Mouse (Mus musculus) thymus, postnatal 14 days (tissue): ENCODE data around the gene Tcf7l1.

Experiments used
- DNase-seq: peaks from one replicate; pipeline ENCODE4 v3.0.0; 2021

The Tcf7l1 gene

DNA sequence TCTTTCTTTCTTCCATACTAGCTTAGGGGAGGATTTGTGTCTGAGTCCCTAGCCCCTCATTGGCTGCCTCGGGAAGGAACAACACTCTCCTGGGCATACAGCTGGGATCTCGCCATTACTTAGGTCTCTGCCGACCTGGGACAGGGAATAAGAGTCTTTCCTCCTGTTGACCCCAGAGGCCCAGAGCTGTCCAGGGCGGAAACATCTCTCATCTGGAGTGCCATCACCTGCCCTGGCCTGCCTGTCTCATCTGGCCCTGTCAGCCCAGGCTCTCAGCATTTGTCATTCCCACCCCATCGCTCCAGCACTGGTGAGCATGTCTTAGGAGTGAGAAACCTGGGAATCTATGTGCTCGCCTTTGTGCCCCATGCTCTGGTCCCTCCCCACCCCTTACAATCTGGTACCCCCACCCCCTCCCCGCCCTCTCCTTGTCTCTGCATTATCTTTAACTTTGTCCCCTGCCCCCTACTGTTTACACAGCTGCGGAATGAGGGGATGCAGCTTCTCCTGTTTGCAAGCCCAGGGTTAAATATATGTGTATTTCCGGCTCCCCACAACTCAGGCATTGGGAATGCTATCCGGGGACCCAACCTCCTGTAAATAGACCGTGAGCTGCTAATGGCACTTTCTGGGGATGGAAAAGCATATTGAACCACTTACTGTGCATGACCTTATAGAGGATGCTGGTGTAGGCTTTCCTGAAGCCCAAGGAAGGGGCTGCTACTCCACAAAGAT lies 92.3 kb downstream of the Tcf7l1 start:
- no peak for DNase-seq

DNA sequence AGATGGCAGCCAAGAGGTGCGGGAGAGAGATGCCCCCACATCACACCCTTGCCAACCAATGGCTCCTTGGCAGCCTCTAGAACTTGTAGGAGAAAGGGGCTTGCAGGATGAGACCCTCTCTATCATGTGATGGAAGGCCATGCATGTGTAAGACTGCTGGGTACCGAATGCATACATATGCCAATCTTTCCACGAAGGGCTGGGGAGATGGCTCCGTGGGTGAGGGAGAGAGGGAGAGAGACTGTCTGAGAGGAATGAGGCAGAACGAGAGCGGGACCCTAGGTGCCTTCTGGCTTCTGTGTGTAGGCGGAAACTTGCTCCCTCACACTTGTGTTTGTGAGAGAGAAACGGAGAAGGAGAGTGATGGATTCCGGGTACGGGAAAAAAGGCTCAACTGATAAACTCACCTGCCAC lies 94.3 kb downstream of the Tcf7l1 start:
- DNase-seq = no peak

DNA sequence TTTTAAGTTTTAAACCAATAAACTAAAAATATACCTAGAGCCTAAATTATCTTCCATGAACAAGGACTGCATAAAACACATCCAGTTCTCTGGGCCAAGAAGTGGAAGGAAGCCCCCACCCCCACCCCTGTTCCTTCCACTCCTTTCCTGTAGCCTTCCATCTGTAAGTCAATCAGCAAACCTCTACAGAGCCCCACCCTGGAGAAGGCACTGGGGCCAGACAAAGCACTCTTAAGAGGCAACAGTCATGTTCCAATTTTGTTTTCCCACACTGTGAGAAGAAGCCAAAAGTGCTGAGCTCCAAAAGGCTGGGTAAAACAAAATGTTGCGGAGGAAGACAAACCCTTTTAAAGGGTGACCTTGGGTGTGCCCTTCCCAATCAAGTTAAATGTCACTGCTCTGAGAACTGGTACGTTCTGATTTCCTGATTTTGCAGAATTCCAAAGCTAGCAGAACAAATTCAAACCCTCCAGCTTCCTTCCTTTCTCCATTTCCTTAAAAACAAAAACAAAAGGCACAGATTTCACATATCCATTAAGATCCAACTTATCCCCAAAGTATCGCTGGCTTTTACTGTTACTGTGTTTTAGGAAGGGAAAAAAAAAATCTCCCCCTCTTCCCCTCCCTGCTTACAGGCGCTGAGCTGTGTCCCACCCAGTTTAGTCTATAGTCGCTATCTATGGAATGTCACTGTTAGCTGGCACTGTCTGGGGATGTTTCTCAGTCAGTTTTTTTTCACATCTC lies 94.8 kb downstream of the Tcf7l1 start:
- DNase-seq = no peak

DNA sequence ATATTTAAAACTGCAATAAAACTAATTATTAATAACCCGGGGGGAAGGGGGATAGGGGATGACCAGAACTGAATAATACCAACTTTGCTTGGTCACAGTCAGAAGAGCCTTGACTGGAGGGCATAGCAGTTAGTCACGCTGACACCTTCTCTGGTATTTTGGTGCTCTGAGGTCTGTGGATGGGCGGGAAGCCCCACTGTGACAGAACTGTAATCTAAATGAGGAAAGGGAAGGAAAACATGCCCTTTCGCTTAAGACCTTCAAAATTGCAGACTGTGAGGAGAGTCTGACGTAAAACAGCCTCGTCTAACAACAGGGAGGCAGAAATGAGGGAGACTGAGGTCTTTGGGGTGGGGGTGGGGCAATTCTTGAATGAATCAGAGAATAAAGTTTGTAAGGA lies 96.6 kb downstream of the Tcf7l1 start:
- DNase-seq = no peak

DNA sequence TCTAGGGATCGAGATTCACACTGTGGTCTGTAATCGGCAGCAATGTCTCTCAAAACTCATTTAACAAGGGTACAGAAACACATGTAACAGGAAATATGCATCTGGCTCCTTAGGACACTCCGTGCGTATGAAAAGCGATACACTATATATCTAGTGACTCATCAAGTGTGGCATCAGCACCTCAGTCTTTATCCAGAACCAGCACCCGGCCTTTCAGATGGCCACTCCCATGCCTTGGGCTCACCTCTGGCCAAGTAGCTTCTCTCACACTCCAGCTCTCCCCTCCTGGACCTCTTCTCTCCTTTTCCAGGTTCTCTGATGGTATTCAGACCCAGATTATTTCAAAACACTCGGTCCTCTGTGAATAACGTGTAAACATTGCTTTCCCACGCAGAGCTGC lies 97.5 kb downstream of the Tcf7l1 start:
- no peak for DNase-seq

DNA sequence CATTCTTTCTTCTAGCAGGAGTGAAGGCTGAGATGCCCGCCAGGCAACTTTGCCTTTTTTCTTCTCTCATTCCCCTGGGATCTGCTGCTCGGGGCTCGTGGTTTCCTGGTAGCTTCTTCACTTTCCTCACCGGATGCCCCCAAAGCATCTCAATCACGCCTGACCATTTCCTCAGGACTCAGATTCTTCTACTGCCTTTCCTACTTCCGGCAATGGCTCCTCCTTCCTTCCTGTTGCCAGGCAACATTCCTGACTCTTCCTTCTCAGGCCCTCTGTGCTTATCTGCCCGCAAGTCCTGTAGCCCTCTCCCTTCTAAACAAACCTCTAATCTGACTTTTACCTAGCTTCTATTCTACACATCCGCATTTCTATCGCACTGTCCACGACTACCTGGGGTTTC lies 98.5 kb downstream of the Tcf7l1 start:
- DNase-seq = no peak

DNA sequence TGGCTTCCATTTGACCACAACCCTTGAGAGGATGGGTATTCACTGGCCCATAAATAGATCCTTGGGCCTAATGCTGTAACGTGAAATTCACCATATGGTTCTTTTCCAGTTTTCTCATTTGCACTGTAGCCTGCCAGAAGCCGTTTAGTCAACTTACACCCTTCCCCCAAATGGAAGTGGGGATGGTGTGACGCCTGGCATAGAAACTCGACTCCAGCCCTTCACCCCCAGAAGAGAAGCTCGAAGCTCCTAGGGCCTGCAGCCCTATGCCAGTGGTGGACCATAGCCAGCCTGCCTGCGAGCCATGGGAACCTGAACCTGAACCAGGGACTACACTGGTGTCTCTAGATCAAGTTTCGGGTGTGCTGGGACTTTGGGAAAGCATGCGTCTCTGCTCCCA lies 99.1 kb downstream of the Tcf7l1 start:
- DNase-seq = no peak

DNA sequence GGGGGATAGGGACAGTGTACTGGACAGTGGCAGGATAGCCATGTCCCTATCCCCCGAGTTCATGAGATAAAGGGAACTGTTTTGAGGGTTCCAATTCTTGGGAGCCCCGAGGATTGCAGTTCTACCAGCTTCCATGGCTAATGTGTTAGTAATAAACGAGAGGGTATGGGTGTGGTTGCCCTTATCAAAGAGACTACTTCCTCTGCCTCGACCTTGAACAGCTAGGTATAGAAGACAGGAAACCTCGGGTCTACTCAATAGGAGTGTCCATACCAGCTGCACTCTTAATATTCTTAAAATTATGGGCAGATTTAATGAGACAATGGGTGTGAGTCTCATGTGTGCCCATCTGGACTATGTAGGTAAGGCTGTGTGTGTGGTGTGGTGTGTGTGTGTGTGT lies 100.0 kb downstream of the Tcf7l1 start:
- no peak for DNase-seq

DNA sequence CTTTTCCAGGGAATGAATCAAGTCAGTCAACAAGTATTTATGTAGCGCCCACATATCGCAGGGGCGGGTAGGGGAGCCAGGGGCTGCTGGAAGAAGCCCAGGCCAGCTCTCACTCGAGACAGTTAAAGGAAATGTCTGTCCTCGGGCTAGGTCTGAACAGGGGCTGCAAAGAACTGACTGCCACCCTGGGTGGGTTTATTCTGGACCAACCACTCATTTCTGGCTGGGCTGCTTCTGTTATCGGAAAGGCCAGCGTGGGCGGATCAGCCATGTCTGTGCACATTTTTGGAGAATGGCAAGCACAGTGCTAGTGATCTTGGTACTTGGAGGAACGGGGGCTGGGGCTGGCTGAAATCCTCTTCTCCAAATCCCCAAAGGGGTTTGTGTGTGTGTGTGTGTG lies 103.9 kb downstream of the Tcf7l1 start:
- no peak for DNase-seq

DNA sequence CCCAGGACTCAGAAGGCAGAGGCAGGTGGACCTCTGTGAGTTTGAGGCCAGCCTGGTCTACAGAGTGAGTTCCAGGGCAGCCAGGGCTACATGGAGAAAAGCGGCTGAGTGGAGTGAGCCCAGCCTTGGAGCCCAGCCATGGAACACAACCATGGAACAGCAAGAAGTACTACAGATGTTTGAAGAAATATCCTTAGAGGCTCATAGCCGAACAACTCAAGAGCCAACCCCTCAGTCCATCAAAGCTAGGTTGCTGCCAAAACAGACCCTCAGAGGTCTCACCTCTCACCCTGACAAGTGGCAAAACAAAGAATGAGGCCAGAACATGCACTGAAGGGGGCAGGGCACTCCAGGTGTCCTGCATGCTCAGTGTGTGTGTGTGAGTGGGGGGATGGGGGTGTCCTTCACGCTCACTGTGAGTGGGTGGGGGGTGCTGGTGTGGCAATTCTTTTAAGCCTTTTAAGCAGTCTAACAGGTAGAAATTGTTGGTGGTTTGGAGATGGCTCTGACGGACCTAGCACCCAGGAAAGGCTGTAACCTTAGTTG lies 104.7 kb downstream of the Tcf7l1 start:
- no peak for DNase-seq

DNA sequence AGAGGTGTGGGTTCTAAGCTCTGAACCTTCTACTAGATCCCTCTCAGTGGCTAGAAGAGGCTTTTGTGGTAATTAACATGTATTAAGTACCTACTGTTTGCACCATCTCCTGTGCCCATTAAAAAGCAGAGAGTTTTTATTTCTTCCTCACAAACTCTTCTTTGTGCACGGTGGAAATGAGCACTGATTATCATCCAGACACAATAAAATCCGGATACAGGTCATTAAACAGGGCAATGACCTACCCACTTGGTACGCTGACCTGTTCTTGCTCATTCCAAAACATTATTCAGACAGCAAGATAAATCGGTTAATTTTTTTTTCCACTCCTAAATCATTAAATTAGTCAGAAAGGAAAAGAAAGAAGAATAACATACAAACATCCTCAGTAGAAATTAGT lies 106.8 kb downstream of the Tcf7l1 start:
- DNase-seq = no peak

DNA sequence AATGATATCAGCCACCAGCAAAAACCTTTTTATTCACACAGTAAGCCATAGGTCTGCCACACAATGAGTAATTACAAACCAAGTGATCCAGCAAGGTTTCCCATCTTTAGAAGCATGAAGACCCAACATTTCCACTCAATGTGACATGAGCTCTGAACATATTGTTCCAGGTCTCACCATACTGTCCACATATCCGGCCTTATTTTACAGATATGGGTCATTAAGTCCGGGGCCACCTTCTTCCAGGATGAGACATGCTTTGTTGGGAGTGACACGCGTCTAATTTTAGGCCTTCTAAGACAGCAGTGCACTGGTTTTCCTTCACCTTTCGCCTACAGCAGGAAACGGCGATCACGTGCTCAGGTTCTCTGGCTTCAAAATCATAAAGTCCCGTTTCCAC lies 108.1 kb downstream of the Tcf7l1 start:
- no peak for DNase-seq

DNA sequence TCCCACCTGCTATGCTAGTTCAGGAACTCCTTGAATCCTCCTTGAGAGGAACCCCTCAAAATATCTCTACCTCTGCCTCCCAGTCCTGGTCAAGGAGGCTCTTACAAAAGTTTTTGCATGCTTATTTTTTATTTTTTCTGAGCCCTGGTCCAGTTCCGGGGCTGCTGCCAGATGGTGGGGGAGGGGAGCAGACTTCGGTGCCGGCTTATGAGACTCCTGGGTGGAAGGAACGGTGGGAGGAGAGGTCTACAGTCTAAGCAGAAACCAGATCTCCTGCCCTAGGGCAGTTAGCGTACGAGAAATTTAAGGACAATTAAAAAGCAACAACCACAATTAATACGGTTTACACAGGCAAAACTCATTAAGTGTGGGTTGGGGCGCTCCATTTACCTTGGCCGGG lies 110.4 kb downstream of the Tcf7l1 start:
- DNase-seq = no peak

DNA sequence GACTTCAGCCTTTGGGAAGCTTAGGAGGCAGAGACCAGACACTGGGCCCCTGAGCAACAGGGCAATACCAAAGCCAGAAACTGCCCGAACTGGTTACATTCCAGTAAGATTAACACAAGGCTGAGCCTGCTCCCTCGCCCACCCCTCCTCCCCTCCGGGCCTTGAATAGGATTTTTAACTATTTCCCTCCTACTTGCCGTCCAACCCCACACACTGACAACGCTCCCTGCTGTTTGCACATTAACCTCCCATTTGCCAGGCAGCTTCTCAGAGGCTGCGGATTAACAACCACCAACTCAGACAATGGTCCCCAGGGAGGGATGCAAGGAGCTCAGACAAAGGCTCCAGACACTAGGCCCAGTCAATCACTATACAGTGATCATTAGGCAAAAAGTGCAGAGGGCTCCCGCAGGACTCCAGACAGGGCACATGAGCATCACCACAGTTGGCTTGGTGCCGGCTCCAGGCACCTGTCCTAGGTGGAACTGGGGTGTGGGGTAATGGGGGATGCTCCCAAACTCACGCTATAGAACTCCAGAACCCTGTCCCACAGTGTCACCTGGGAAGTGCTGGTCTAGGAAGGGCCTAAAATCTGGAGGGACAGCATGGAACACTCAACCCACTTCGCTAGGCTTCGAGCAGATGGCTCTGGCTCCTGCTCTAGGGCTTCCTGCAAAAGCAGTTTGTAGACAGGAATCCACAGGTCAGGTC lies 111.4 kb downstream of the Tcf7l1 start:
- DNase-seq = no peak

DNA sequence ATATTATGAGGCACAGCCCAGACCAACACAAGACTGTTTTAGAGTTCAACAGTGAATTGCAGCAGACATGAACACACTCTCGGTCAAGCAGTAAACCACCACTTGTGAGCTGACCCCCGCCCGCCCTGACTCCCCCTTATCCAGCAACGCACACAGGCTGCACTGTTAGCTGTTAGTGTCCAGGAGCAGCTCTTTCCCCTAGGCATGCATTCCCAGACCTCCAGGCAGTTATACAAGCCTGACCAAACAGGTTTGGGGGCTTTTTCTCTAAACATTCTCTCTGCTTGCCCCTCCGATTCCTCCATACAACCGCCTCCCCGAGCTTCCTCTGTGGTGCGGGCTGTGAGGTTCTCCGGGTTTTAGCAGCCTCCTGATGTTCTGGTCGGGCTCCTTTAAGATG lies 112.0 kb downstream of the Tcf7l1 start:
- no peak for DNase-seq

DNA sequence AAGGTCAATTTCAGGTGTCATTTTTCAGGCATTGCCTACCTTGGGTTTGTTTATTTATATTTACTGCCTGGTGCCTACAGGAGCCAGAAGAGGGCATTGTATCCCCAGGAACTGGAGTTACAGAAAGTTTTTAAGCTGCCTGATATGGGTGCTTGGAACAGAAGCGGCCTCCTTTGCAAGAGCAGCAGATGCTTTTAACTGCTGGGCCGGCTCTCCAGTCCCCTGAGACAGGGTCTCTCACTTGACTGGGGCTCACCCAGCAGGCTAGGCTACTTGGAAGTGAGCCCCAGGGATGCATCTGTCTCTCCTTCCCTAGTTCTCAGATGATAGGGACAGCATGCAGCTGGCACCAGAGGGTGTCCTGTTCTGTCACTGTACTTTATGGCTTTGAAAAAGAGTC lies 112.7 kb downstream of the Tcf7l1 start:
- DNase-seq = no peak

DNA sequence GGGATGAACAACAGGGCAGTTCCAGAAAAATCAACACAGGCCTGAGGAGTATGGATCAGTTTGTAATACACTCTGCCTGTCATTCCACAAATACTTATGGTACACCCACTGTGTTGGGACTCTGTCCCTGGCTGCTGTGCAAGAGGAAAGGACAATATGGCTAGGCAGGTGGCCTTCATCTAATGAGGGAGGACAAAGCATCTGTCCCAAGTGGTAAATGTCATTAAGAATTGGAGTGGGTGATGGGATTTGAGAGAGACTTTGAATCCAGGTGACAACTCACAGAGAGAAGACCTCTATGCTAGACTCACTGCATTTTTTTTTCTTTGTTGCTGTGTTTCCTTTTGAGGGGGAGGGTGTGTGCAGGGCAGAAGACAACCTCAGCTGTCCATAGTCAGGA lies 115.3 kb downstream of the Tcf7l1 start:
- DNase-seq = no peak

DNA sequence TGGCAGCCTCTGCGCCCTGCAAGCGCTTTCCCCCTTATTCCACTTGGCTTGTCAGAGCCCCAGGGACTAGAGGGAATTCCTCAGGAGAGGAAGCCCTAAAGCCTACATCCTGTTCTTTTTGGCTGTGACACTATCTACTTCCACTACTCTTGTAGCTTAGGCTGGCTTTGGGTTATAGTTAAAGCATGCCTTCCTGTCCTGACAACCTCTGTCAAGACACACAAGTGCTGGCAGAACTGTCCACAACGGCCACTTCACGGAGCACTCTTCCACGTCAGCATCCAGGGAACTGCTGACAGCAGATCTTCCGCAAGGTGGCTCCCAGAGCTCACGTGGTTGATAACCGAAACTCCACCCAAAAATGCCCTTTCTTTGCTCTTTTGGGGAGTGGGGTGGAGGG lies 117.9 kb downstream of the Tcf7l1 start:
- DNase-seq = no peak

DNA sequence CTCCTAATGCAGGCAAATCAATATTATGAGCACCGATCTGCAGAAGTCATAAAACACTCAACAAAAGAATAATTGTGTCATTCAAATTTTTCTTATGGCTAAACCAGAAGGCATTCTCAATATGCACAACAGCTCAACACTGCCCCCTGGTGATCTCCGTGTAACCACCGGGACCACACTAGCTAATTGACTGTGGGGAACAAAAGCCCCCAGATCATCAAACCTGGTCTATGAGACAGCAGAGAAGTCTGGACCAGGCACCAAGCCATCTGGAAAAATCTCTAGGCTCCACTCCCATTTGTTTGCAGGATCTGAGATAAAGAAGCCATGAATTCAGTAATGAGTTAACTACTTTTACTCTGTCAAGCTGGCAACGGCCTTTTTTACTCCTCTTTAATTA lies 122.0 kb downstream of the Tcf7l1 start:
- DNase-seq = peak; percentile 71

DNA sequence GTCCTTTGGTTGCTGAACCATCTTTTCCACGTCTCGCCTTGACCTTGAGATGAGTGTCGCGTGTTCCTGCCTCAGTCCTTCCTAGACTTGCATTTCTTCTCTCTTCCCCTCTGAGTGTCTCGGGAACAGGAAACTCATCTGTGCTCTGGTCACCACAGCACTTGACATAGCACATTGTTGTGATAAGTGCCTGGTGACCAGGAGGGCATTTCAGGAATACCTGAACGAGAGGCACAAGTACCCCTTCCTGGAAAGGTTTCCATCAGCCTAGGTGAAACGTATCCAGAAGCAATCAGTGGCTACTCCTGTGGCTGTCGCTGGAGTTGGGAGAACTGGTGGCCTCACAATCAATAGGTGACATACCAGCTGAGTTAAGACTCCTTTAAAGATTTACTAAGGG lies 124.8 kb downstream of the Tcf7l1 start:
- no peak for DNase-seq

DNA sequence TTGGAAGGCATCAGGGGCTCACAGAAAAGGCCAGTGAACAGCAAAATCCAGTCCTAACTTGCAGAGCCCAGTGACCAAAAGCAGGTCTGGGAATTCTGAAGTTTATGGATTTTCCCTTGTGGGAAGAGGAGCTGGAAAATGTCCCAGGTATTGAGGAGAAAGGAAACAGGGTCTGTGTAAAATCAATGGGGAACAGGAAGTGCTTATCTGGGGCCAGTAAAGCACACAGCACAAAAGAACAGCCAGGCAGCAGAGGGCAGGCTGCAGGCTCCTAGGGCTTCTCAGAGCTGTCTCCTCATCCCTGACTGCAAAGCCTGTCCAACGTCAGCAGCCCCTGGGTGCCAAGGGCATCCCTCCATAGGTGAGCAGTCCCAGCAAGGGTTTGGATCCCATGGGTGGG lies 126.1 kb downstream of the Tcf7l1 start:
- no peak for DNase-seq

DNA sequence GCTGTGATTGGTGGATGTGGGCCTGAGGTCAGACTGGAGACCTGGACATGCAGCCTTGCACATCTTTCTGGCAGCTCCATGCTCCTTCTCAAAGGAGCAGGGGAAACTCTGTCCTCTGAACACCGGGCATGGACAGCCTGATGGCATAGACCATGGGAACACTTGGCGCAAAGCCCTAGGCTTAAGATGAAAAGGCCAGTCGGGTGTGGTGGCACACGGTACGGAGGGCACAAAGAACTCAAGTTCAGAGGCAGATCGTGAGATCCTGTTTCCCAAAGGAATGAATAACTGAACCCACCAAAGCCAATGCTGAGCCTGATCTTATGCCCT lies 128.7 kb downstream of the Tcf7l1 start:
- no peak for DNase-seq

DNA sequence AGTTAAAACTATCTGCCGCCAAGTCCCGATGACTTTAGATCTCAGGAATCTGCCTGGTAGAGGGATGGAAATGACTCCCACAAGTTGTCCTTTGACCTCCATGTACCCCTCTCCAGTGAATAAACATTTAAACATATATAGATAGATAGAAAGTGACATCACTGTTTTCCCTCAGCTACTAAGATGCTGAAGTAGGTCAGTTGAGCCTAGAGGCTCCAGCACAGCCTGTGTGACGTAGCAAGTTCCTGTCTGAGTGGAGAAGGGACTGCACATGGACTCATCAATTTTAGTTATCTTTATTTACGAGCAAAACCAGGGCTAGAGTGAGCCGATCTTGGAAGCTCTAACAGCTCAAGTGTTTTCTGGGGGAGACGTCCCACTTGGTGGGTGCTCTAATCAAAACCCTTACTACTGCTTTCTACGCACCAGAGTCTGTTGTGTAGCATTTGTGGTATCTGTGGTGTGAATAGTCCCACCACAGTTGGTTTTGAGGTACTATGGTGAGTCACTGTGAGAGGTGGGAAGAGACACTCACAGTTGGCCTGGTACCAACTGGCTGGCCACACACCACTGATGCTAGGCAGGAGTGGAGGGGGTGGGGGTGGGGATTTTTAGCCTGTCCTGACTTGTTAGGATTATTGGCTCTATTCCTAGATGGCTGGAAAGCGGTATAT lies 129.2 kb downstream of the Tcf7l1 start:
- no peak for DNase-seq
